Mouse (Mus musculus): ENCODE data around the gene Ano9.

Ano9 gene

DNA sequence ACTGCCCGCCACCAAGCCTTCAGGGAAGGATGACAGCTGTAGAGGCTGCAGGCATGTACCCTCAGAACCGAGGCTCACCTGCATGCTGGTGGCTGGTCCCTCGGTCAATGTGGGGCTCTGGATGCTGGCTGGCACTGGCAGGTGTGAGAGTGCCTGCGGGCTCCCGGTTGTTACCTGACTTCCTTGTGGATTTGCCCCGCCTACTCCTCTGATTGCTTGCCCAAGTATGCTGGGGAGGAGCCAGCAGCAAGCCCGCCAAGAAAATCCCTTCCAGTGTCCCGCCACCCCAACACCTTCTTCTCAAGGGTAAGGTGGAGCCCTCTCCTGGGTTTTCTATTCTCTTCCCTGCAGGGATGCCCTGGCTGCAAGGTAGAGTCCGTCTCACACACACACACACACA is at the start of gene Ano9:
Gene Ano9 (minus strand): TSS at position 171 of the 400 bp plus-strand sequence.
- no peak for DNase-seq

- no peak for DNase-seq
Observed at GRCm38 (mm10) chr7:141164850-141165249, 47.2 kb upstream of the Ano9 start.

- DNase-seq, result no peak
Observed at GRCm38 (mm10) chr7:141164397-141164796, 46.8 kb upstream of the Ano9 start.

- no peak for DNase-seq
Observed at GRCm38 (mm10) chr7:141155362-141155761, 37.8 kb upstream of the Ano9 start.

- no peak for DNase-seq
Observed at GRCm38 (mm10) chr7:141148639-141149038, 31.0 kb upstream of the Ano9 start.

DNA sequence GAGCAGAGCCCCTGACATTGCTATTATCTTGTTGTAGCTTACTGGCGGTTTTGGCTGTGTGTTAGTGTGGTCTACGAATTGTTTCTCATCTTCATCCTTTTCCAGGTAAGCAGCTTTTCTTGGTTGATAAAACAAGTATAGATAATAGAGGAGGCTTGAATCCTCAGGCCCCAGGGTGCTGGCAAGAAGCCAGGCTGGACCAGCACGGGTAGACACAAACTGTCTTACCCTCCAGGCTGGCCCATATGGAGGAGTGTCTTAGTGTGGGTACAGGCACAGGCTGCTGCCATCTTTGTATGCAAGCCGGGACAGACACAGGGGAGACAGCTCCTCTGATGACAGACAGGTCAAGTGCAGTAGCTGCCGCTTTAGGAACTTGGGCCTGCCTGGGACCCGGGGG is 29.4 kb upstream of the Ano9 start:
- DNase-seq, result peak; percentile 57 to 78

DNA sequence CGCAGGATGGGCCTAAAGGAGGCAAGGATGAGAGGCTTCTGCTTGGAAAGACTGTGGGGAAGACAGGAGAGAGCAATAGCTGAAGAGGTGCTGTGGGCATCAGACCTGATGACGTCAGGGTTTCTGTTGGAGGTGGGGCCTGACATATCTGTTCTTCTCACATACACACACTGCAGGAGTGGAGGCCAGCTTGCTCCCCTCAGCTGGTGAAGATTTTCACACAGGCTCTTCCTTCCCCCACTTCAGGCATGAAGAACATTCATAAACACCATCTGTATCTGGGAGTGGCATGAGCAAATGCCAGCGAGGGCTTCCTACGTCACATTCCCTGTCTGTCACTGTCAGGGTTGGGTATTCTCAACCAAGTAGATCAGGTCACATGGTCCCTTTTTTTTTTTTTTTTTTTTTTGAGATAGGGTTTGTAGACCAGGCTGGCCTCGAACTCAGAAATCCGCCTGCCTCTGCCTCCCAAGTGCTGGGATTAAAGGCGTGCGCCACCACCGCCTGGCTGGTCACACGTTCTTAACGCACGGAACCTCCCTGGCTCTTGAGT is 28.5 kb upstream of the Ano9 start:
- no peak for DNase-seq

DNA sequence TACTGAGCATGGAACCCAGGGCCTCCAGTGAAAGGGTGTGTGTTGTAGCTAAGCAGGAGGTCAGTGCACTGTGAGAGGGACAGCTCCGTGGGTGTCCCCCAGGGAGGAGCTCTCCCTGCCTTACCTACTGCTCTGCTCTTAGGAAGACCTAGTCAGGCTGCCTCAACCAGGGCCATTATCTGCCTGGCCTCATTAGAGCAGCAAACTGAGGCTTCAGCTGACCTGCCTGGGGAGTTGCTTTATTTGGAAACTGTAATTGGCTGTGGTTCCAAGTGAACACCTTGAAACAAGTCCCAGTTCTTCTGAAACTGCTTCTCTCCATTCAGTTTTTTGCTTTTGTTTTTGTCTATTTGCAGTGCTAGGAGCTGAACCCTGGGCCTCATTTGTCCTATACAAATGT is 27.8 kb upstream of the Ano9 start:
- peak; percentile 58 to 65 for DNase-seq

- DNase-seq, result peak in 1 of 2 experiments; percentile 45
Observed at GRCm38 (mm10) chr7:141144650-141145049, 27.0 kb upstream of the Ano9 start.

DNA sequence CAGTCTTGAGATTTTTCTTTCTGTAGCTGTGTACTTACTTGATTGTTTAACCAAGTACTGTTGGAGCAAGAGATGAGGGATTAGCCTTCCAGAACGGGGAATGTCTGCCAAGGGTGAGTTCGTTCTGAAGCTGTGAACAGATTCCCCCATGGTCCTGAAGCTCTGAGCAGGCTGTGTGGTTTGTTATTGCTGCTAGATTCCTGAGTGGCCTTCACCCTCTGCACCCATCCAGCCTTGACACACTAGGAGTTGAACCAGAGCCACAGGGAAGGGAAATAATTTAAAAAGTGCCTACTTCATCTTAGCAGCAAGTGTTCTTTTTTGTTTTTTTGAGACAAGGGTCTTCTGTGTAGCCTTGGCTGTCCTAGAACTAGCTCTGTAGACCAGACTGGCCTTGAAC is 26.3 kb upstream of the Ano9 start:
- no peak for DNase-seq

GRCm38 (mm10) chr7:141143112-141143511 is 25.5 kb upstream of the Ano9 start:
- DNase-seq, result peak; percentile 45 to 66

DNA sequence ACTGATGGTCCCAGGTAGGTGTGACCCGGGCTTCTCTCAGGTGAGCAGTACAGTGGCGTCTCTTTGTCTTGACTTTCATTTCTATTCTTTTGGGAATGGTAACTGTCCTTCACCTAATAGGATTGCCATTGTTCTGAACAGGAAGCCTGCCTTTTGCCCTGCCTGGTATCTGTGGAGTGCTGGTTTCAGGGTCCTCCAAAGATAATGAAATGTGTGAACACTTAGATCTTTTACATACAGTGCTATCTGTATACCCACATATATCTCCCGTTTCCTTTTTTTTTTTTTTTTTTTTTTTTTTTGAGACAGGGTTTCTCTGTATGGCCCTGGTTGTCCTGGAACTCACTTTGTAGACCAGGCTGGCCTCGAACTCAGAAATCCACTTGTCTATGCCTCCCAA is 23.7 kb upstream of the Ano9 start:
- no peak for DNase-seq

DNA sequence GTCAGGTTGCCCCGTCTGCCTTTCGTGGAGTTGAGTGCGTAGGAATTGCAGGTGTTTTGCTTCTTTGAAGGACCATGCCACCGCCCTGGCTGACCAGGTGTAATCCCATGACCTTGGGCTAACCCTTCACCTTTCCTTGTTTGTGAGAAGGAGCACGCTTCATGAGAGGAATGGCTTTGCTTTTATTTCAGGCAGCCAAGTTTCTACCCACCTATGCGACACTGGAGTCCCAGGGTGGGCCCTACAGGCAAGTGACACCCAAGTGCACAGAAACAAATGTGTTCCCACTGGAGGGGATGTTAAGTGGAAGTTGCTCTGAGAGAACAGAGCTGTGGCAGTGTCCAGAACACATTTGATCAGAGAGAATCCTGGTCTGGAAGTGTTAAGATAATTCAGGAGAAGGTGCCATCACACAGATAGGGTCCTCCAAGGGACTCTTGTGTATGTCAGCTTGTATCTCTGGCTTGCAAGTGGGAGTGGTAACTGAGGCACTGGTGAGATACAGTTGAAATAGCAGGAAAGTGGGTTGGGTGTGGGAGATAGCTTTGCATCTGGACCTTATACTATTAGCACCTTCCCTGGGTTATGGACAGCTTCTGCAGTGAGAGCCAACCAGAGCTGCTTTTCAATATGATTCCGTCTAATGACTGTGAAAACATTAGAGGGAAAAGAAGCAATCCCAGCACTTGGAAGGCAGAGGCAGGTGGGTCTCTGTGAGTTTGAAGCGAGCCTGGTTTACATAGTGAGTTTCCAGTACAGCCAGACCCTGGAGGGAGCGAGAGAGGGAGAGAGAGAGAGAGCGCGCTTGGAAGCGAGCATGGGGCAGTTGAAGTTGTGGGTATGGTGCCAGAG is 14.5 kb upstream of the Ano9 start:
- no peak for DNase-seq

DNA sequence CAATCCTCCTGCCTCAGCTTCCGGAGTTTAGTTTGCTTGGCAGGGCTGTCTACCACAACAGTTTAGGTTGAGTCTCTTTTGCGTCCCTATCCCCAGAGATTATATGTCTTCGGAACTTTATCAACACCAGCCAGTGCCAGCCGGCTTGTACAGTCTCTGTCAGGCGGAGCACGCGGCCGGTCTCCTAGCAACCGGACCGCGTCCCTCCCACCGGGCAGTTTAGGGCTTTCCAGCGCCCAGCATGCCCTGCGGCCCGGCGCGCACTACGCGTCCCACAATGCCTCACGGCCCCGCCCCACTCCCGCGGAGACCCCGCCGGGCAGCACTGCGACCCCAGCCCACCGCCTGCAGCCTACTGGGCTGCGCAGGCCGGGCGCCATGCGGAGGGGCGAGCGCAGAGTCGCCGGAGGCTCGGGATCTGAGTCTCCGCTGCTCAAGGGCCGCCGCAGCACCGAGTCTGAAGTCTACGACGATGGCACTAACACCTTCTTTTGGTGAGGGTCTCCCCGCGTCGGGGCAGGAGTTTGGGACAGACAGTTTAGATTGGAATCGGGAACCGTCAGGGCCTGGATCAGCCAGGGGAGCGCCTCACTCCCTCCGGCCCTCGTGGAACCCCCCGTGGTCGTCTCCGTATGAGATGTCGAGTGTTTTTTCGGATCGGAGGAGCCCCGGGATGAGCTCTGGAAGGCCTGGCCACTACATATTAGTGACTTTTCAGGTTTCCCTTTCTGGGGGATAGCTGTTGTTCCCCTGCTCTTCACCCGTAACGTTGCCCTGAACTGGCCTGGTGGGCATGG is 13.6 kb upstream of the Ano9 start:
- peak; percentile 91 to 96 for DNase-seq

DNA sequence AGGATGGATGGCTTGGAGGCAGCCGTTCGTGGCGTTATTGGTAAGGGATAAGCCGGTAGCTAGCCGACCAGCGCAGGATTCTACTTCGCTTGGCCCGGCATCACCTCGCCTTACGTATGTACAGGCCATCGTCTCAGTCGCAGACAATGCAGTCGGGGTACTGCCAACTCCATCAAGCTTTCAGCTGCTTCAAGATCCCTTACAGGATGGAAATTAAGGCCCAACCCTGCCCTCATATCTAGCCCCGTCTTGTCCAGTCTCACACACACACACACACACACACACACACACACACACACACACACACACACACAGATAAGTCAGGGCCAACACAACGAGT is 5.9 kb upstream of the Ano9 start:
- DNase-seq, result no peak

- DNase-seq, result peak; percentile 90 to 94
Observed at GRCm38 (mm10) chr7:141122689-141123516, 5.3 kb upstream of the Ano9 start.

DNA sequence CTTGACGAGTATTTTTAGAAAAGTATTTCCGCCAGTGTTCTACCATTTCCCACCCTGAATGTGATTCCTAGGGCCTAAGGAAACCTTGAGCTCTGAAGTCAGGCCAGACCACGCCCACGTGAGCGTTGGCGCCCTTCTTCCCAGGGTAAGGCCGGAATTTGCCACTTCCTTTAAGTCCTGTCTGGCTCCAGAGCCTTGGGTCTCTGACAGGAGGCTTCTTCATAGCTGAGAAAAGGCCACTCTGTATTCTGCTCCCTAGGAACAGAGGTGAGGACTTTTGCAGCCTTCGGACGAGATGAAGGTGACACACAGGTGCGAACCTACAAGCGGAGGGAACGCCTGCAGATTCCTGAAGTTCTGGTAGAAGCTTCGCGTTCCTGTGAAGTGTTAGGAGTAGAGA is 4.6 kb upstream of the Ano9 start, which contains the start of gene Ptdss2:
Gene Ptdss2 (plus strand): TSS at position 138 of the 400 bp plus-strand sequence.
- DNase-seq, result no peak

DNA sequence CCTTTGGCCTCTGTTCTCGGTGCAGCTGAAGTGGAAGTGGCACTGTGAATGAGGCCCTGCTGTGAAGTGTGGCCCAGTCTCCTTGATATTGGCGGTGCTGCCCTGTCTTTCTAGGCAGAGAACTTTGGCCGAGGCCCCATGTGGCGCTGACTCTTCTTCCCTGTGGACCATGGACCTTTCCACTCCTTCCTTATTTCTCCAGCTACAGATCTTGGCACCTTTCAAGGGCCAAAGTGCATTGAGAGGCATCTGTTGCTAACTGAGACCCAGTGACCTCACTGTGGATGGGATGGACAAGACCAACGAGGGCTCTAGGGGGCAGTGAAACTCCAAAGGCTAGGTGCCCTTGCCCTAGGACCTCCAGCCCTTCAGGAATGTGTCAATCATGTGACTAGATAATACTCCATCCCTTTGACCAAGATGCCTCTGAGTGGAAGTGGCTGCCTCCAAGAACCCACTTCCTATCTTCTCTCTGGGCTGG is 3.5 kb upstream of the Ano9 start:
- DNase-seq, result no peak

GRCm38 (mm10) chr7:141120605-141121004 is 3.0 kb upstream of the Ano9 start:
- no peak for DNase-seq

GRCm38 (mm10) chr7:141119487-141119886 is 1.9 kb upstream of the Ano9 start:
- DNase-seq, result no peak

- no peak for DNase-seq
Observed at GRCm38 (mm10) chr7:141115874-141116273, 1.7 kb downstream of the Ano9 start.

DNA sequence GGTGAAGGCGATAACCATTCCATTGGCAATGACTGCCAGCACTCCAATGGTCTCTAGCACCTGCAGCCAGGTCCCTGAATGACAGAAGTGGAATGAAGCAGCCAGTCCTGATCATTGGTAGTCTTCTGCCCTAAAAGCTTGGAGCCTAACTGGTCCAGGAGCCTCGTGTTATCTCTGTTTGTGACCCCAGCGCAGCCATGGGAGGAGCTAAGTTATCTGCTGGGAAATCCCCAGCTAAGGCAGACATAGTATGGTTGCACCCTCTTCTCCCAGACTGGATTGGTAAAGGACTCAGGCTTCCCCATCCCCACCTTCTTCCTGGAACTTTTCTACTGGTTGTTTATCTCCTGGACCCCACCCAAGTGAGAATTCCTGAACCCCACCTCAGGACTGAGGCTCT is 14.4 kb downstream of the Ano9 start:
- no peak for DNase-seq
